Mouse (Mus musculus): ENCODE measurements around the gene Fa2h. TPM values are rescaled to one million over a fixed set of nuclear protein-coding genes. Genes with fewer than 3 reads are reported as not detected.
A peak's percentile ranks its signal among the peaks of the same experiment; 100 is the strongest.

The Fa2h gene
- total RNA-seq, 2 experiments from 2014 or later = 0.25 to 0.95 TPM

DNA sequence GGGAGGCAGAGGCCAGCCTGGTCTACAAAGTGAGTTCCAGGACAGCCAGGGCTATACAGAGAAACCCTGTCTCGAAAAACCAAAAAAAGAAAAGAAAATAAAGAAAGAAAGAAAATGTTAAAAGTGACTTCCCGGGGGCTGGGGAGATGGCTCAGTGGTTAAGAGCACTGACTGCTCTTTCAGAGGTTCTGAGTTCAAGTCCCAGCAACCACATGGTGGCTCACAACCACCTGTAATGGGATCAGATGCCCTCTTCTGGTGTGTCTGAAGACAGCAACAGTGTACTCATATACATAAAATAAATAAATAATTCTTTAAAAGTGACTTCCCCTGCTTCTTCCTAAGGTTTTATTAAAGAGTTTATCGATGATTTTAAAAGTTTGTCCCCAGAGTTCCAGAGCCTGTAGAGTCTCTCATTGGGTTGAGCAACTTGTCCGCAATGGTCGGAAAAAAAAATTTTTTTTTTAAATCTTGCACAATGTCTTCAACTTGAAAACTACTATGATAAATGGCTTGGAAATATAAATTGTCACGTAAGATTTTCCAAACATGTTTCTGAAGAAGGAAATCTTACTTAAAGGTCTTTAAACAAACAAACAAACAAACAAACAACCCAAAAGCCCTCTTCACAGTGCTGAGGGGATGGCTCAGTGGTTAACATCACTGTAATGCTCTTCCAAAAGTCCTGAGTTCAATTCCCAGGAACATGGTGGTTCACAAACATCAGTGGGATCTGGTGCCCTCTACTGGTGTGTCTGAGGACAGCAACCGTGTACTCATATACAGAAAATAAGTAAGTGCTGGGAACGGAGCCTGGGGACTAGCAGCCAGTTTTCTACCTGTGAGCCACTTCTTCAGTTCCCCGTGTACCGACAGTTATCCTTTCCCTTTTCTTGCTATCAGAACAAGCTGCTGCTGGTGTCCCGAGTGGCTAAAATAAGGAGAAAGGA is 92.8 kb downstream of the Fa2h start:
- no peak for DNase-seq (ENCODE audit: low spot score in 2 of 2)

GRCm38 (mm10) chr8:111299821-111300568 is 93.6 kb downstream of the Fa2h start, which contains the start of gene Rfwd3:
Gene Rfwd3, minus strand, starts transcription at chr8:111300222.
- DNase-seq (ENCODE audit: low spot score in 2 of 2) = peak; percentile 82 to 89

DNA sequence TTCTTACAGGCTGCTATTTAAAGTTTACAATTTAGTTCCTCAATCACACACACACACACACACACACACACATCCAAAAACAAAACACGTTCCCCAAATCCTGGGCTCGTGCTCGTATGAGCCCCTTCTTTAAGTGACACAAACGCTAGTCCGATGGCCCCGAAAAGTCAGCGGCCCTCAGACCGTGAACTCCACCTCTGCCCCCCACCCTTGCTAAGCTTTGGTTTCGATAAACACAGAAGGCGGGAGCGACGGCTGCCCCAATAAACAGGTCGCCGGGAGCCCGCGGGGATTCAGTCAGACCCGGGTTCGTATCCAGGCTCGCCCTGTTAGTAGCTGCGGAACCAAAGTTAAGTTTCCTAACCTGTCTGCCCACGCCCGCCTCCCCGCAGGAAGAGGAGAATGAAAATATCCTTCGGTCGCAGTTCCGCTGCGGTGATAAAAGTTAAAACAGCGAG is 94.2 kb downstream of the Fa2h start:
- peak; percentile 23 to 33 for DNase-seq (ENCODE audit: low spot score in 2 of 2)

DNA sequence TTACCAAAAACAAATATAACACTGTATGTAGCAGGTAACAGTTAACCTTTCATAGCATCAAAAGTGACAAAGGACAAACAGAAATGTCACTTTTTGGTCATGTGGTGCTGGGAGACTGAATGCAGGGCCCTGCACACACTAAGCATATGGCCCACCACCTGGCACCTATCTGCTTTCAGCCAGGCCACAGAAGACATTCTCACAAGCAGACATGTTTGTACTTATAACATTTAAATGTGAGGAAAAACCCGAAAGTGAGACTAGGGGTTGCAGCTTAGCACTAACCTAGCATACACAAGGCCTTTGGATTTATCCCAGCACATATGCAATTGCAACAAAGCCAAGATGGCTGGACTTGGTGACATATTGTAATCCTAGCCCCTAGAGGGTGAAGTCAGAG is 95.6 kb downstream of the Fa2h start:
- DNase-seq (ENCODE audit: low spot score in 2 of 2) = no peak

Other genes starting within 250 kb of the Fa2h start
- 100 to 1,000 TPM; 127 to 138 TPM for gene Glg1, start 134.6 kb downstream of the Fa2h start, total RNA-seq (2021)
- 10 to 100 TPM; 78.9 to 79.4 TPM for gene Rfwd3, start 93.6 kb downstream of the Fa2h start, total RNA-seq (2021)
- 10 to 100 TPM; 12.8 to 13.4 TPM for gene Mlkl, start 55.6 kb downstream of the Fa2h start, total RNA-seq (2021)
- 10 to 100 TPM; 16.1 to 16.4 TPM for gene Wdr59, start 128.3 kb upstream of the Fa2h start, total RNA-seq (2021)
- gene Znrf1, start 142.3 kb upstream of the Fa2h start, total RNA-seq (2021) = 10 to 100 TPM; 69.8 to 76.9 TPM
- 10 to 100 TPM; 22.0 to 23.2 TPM for gene Ldhd, start 236.6 kb upstream of the Fa2h start, total RNA-seq (2021)
- 10 to 100 TPM; 15.5 to 17.0 TPM for gene Zfp1, start 249.6 kb upstream of the Fa2h start, total RNA-seq (2021)